Mouse (Mus musculus) stomach, postnatal 0 days (tissue): ENCODE results near the gene Bloc1s4. TPM values are rescaled to one million over a fixed set of nuclear protein-coding genes. Genes with fewer than 3 reads are reported as not detected.

Experiments used
- ATAC-seq: fragments of 200-750 bp; cut with Nextera tagmentation; 2 replicates; pipeline ENCODE4 v1.8.0; 2017; ENCODE audit not compliant: low FRiP score, low TSS enrichment
- DNase-seq: peaks from one replicate; pipeline ENCODE4 v3.0.0-alpha.2; 2016; ENCODE audit warnings: low spot score
- H3K27ac ChIP-seq: fragments of 300-500 bp; sonication (generic); replicated peaks from 2 replicates; pipeline ENCODE4 v1.5.1; 2014; ENCODE audit warnings: mild to moderate bottlenecking, control low read depth
- H3K27me3 ChIP-seq: fragments of 300-500 bp; sonication (generic); 2 replicates; pipeline ENCODE4 v1.6.1; 2014; ENCODE audit warnings: low read length; ENCODE audit not compliant: control insufficient read depth, insufficient read depth
- H3K36me3 ChIP-seq: fragments of 300-500 bp; sonication (generic); 2 replicates; pipeline ENCODE4 v1.6.1; 2014; ENCODE audit warnings: low read length, mixed read lengths; ENCODE audit not compliant: control insufficient read depth, insufficient read depth
- H3K4me1 ChIP-seq: fragments of 300-500 bp; sonication (generic); replicated peaks from 2 replicates; pipeline ENCODE4 v1.6.1; 2014; ENCODE audit warnings: antibody characterized with exemption; ENCODE audit not compliant: control insufficient read depth, insufficient read depth
- H3K4me2 ChIP-seq: fragments of 300-500 bp; sonication (generic); replicated peaks from 2 replicates; pipeline ENCODE4 v1.6.1; 2014; ENCODE audit warnings: low read depth, mild to moderate bottlenecking, control low read depth, moderate library complexity
- H3K4me3 ChIP-seq: fragments of 300-500 bp; sonication (generic); 2 replicates; pipeline ENCODE4 v1.5.1; 2014; ENCODE audit warnings: low read depth, low read length, control low read depth
- H3K9ac ChIP-seq: fragments of 300-500 bp; sonication (generic); 2 replicates; pipeline ENCODE4 v1.6.1; 2014; ENCODE audit warnings: mild to moderate bottlenecking, low read length, control low read depth, mixed read lengths
- H3K9me3 ChIP-seq: fragments of 300-500 bp; sonication (generic); 2 replicates; pipeline ENCODE4 v1.6.1; 2016; ENCODE audit warnings: low read length; ENCODE audit not compliant: control insufficient read depth
- CTCF ChIP-seq: IDR thresholded peaks from 2 replicates; pipeline ENCODE4 v1.5.1; 2016; ENCODE audit warnings: antibody characterized with exemption, low read depth, mild to moderate bottlenecking, moderate library complexity
- EP300 ChIP-seq: optimal IDR thresholded peaks from 2 replicates; pipeline ENCODE3; 2016; ENCODE audit warnings: antibody characterized with exemption
- WGBS: fragments of 180-500 bp; shearing (Covaris S2); extraction: QIAGEN DNeasy Blood & Tissue Kit; methylation state at CpG from one replicate; pipeline ENCODE4 v1.1.7; 2014; 5-methylcytosine and 5-hydroxymethylcytosine counted together
- polyA plus RNA-seq: library from polyadenylated mRNA; unstranded; fragments of >200 nt; fragmentation: Nextera tagmentation; extraction: Ambion mirVana; gene quantifications from 2 replicates; pipeline ENCODE4 v1.2.1, GENCODE M21; 2015

The Bloc1s4 gene
- polyA plus RNA-seq, 1 experiment from 2014 or later, result 21.4 TPM

GRCm38 (mm10) chr5:36712553-36713534, 35.6 kb downstream of the Bloc1s4 start:
- ATAC-seq, result peak; percentile 97
- WGBS, result 6% methylated on average over 31 of the region's 31 CpGs
- peak overlapping the region; percentile 90 for H3K27ac ChIP-seq
- peak overlapping the region; percentile 32 for H3K4me3 ChIP-seq
- no peaks in the 10 kb centered on the region for H3K9me3 ChIP-seq
- peak overlapping the region; percentile 63; the same call in 1 of the 2 replicates for H3K9ac ChIP-seq
- no peaks in the 10 kb centered on the region for H3K36me3 ChIP-seq
- H3K27me3 ChIP-seq, result no peaks in the 10 kb centered on the region
- peak overlapping the region; percentile 64 for H3K4me2 ChIP-seq
- peaks cover 8% of the 10 kb centered on the region; the same call in 1 of the 2 replicates for H3K4me1 ChIP-seq
- TF ChIP-seq CTCF, result peak; percentile 40; the same call in 1 of the 2 replicates
- peak; percentile 57 for TF ChIP-seq EP300
- DNase-seq, result peak; percentile 96

GRCm38 (mm10) chr5:36711863-36712262, 36.6 kb downstream of the Bloc1s4 start:
- DNase-seq (no peak), ATAC-seq (no peak)
- peaks cover 8% of the 10 kb centered on the region; the same call in 1 of the 2 replicates for H3K4me1 ChIP-seq
- no peaks in the 10 kb centered on the region for H3K36me3 ChIP-seq
- 49% methylated on average over 5 of the region's 5 CpGs for WGBS
- H3K9me3 ChIP-seq, result no peaks in the 10 kb centered on the region
- H3K4me3 ChIP-seq, result no peak overlapping the region
- no peak overlapping the region for H3K9ac ChIP-seq
- TF ChIP-seq CTCF, result no peak
- H3K4me2 ChIP-seq, result peak overlapping the region; percentile 64; the same call in 1 of the 2 replicates
- H3K27me3 ChIP-seq, result no peaks in the 10 kb centered on the region
- H3K27ac ChIP-seq, result peak overlapping the region; percentile 90

- Histone ChIP-seq H3K4me2 (no peak overlapping the region), H3K4me3 (no peak overlapping the region), H3K27ac (no peak overlapping the region), H3K4me1 (no peaks in the 10 kb centered on the region), H3K36me3 (no peaks in the 10 kb centered on the region), H3K9me3 (no peaks in the 10 kb centered on the region), H3K9ac (no peak overlapping the region), H3K27me3 (no peaks in the 10 kb centered on the region)
- DNase-seq (no peak), ATAC-seq (no peak)
- 81% methylated on average over 5 of the region's 5 CpGs for WGBS
- no peak for TF ChIP-seq CTCF
- no peak for TF ChIP-seq EP300
Observed at GRCm38 (mm10) chr5:36705792-36706191, 42.7 kb downstream of the Bloc1s4 start.

DNA sequence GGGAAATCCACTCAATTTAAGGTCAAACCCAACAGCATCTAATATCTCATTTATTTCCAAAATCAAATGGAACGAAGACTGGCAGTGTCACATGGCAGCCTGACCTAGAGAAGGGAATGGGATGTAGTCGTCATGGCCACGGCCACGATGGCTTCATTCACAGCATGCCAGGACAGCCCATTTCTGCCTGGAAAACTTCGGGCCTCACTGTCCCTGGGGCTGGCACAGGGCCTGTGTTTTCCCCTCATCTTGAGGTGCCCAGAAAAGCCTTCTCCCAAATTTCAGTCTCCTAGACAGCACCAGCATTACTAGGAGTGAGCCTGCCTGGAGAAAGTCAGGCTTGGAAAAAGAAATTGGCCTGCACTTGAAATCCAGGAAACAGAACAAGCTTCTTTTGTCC, 43.1 kb downstream of the Bloc1s4 start:
- no peak overlapping the region for H3K9ac ChIP-seq
- H3K9me3 ChIP-seq, result no peaks in the 10 kb centered on the region
- no peaks in the 10 kb centered on the region for H3K36me3 ChIP-seq
- H3K4me1 ChIP-seq, result no peaks in the 10 kb centered on the region
- no peaks in the 10 kb centered on the region for H3K27me3 ChIP-seq
- no peak overlapping the region for H3K4me2 ChIP-seq
- 90% methylated on average over 5 of the region's 5 CpGs for WGBS
- DNase-seq (no peak), ATAC-seq (no peak)
- TF ChIP-seq CTCF (no peak), EP300 (no peak)
- no peak overlapping the region for H3K4me3 ChIP-seq
- no peak overlapping the region for H3K27ac ChIP-seq

DNA sequence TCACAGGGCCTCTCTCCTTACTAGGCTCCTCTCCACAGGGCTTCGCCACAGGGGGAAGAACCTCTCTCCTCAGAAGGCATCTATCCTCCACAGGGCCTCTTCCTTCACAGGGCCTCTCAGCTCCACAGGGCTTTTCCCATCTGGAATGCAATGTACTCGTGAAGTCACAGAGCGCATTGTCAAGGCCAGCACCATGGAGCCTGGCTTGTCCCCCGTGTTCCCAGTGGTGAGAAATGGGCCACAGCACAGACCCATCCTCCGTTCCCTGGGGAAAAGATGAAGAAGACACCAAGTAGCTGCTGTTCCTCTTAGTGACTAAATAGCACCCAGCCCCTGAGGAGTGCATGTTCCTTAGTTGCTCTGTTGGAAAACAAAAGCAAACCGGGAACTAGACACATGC, 43.8 kb downstream of the Bloc1s4 start:
- WGBS, result 79% methylated on average over 6 of the region's 6 CpGs
- TF ChIP-seq EP300 (no peak), CTCF (no peak)
- no peak for ATAC-seq
- Histone ChIP-seq H3K4me3 (no peak overlapping the region), H3K4me1 (no peaks in the 10 kb centered on the region), H3K9me3 (no peaks in the 10 kb centered on the region), H3K4me2 (no peak overlapping the region), H3K27ac (no peak overlapping the region), H3K36me3 (no peaks in the 10 kb centered on the region), H3K9ac (no peak overlapping the region), H3K27me3 (no peaks in the 10 kb centered on the region)
- DNase-seq, result no peak
